15 mouse cellular contexts compared by ENCODE assay signal in the genomic region with DNA sequence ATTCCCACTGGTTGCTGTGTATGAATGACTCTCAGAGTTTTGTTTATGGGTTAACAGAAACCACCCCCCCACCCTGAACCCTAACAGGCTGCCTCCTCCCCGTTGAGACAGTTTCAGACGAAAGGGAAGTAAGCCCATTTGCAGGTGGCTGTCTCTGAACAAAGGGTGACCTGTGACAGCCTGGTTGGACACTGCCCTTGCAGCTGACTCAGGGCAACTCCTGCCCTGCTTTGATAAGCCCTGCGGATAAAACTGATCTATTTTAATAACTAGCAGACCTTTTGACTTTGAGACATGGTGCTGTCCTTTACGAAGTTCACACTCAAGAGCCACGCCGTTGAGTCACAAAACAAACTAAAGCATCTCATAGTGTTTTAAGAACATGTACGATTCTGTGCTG. TPM values are rescaled to one million over a fixed set of nuclear protein-coding genes. Genes with fewer than 3 reads are reported as not detected.
DNase-seq lines count a peak whose midpoint lies in the region; ATAC-seq lines count a peak whose summit lies in the region.
"Had no signal": no experiment of that assay in that cellular context is flagged by ENCODE, and none has a peak within 500 bp of the region (broad histone marks: within the 10 kb centered on the region; RNA-seq: fewer than 3 reads in every experiment).

No protein-coding gene starts in this region.

- H3K4me3 ChIP-seq in lung, embryonic 16.5 days (ENCODE audit: low read length) = peak overlapping the region; percentile 74
- H3K4me3 ChIP-seq in heart, embryonic 12.5 days = peak overlapping the region; percentile 84
- H3K4me3 ChIP-seq: embryonic facial prominence, embryonic 12.5 days; liver, embryonic 12.5 days; megakaryocyte, embryonic 14.5 days had no signal

- peak overlapping the region; percentile 91 for H3K4me2 ChIP-seq in lung, embryonic 16.5 days (ENCODE audit: low read depth, low read length)
- H3K4me2 ChIP-seq in heart, embryonic 12.5 days = peak overlapping the region; percentile 91
- H3K4me2 ChIP-seq: embryonic facial prominence, embryonic 12.5 days; liver, embryonic 12.5 days had no signal

- ATAC-seq in lung, embryonic 16.5 days (ENCODE audit: low read depth) = no peak
- ATAC-seq in heart, embryonic 12.5 days (ENCODE audit: insufficient number of reproducible peaks, low FRiP score) = no peak
- ATAC-seq: liver, embryonic 12.5 days had no signal

- H3K36me3 ChIP-seq in lung, embryonic 16.5 days (ENCODE audit: control insufficient read depth, insufficient read depth, low read length) = peaks cover 3% of the 10 kb centered on the region; the same call in 1 of the 2 replicates
- H3K36me3 ChIP-seq in heart, embryonic 12.5 days = peaks cover 18% of the 10 kb centered on the region
- no peaks in the 10 kb centered on the region; the same call in 1 of the 2 replicates for H3K36me3 ChIP-seq in splenic B cell, adult 2 months (ENCODE audit: control insufficient read depth, insufficient read depth, low read length, poor library complexity, severe bottlenecking)
- H3K36me3 ChIP-seq: embryonic facial prominence, embryonic 12.5 days; G1E; liver, embryonic 12.5 days had no signal

- peak overlapping the region; percentile 34; the same call in 1 of the 2 replicates for H3K9ac ChIP-seq in lung, embryonic 16.5 days (ENCODE audit: low read length)
- H3K9ac ChIP-seq in heart, embryonic 12.5 days = peak overlapping the region; percentile 41; the same call in 1 of the 2 replicates
- H3K9ac ChIP-seq: embryonic facial prominence, embryonic 12.5 days; liver, embryonic 12.5 days had no signal

- peak; percentile 96 for DNase-seq in heart, adult 11 months
- no peak for DNase-seq in heart, postnatal 25 days (ENCODE audit: low spot score)
- DNase-seq in lung, postnatal 36 days = no peak
- DNase-seq in splenic B cell, adult 2 months (ENCODE audit: low read depth, low spot score) = peak; percentile 60
- DNase-seq in embryo, embryonic 9.5 days (ENCODE audit: extremely low spot score) = no peak
- no peak for DNase-seq in Muller cell, postnatal 12 days (ENCODE audit: inconsistent ontology term)
- DNase-seq: adrenal gland, postnatal 25 days; cerebellum, postnatal 14 days; thymus, postnatal 4 days had no signal

- H3K9me3 ChIP-seq in lung, embryonic 16.5 days (ENCODE audit: control insufficient read depth, low read length) = peaks cover 3% of the 10 kb centered on the region; the same call in 1 of the 2 replicates
- H3K9me3 ChIP-seq in heart, embryonic 12.5 days (replicated peaks) = 0 out of 2 replicates have a peak, but pooled peaks cover 10% of the 10 kb centered on the region
- H3K9me3 ChIP-seq: embryonic facial prominence, embryonic 12.5 days; G1E; liver, embryonic 12.5 days had no signal

- intact Hi-C loops in heart, postnatal 25 days (cut with DNase I) = loop anchor here (2.0 kb wide), 2 partner anchors 15 to 39 kb away; no protein-coding TSS in a partner anchor

- 39% methylated on average over 7 of the region's 7 CpGs for WGBS in lung, embryonic 16.5 days
- 22% methylated on average over 7 of the region's 7 CpGs for WGBS in heart, embryonic 12.5 days

- peaks cover 21% of the 10 kb centered on the region for H3K4me1 ChIP-seq in lung, embryonic 16.5 days (replicated peaks; ENCODE audit: control insufficient read depth, insufficient read depth, low read length)
- H3K4me1 ChIP-seq in heart, embryonic 12.5 days (replicated peaks) = peaks cover 64% of the 10 kb centered on the region

- peak overlapping the region; percentile 63 for H3K27ac ChIP-seq in lung, embryonic 16.5 days (ENCODE audit: low read length)
- H3K27ac ChIP-seq in heart, embryonic 12.5 days (ENCODE audit: poor library complexity, severe bottlenecking) = peak overlapping the region; percentile 92
- H3K27ac ChIP-seq: embryonic facial prominence, embryonic 12.5 days; liver, embryonic 12.5 days had no signal

- H3K27me3 ChIP-seq in lung, embryonic 16.5 days (ENCODE audit: control insufficient read depth, insufficient read depth, low read depth, low read length) = no peaks in the 10 kb centered on the region
- no peaks in the 10 kb centered on the region for H3K27me3 ChIP-seq in heart, embryonic 12.5 days (replicated peaks)
- H3K27me3 ChIP-seq in splenic B cell, adult 2 months (ENCODE audit: control insufficient read depth, insufficient read depth, low read length, poor library complexity, severe bottlenecking) = no peaks in the 10 kb centered on the region

RNA-seq across cellular contexts. Expression of a gene that starts 2.4 kb away (rescaled TPM):
- total RNA-seq in heart, postnatal 25 days (2021) = 100 to 1,000 TPM; 381 to 383 TPM
- polyA plus RNA-seq in lung, embryonic 16.5 days (2015; fragmentation: Nextera tagmentation; extraction: Ambion mirVana) = 65.8 and 66.7 TPM in 2 replicates
- 64.7 and 65.3 TPM in 2 replicates for polyA plus RNA-seq in heart, embryonic 12.5 days (2016; fragmentation: Nextera tagmentation; extraction: Ambion mirVana)
- polyA plus RNA-seq: G1E had no signal

Comparison
In these comparisons a context has a peak if more than half of its experiments do, and no peak if none do; other contexts are left out.
1. DNase-seq: peak in heart, adult 11 months (single experiment) and splenic B cell, adult 2 months (single experiment); none in heart, postnatal 25 days (single experiment), lung, postnatal 36 days (single experiment), embryo, embryonic 9.5 days (single experiment) and Muller cell, postnatal 12 days (single experiment).